Mouse (Mus musculus) cortical plate, adult 2 months (tissue): ENCODE results near the gene Ncam1.

Source experiments
- CTCF ChIP-seq: fragments of 200-500 bp; IDR thresholded peaks from 2 replicates; pipeline ENCODE4 v1.5.1; 2011; ENCODE audit warnings: mild to moderate bottlenecking, control low read depth, low read length; ENCODE audit not compliant: insufficient read depth; ENCODE audit errors: extremely low read depth
- POLR2A ChIP-seq: fragments of 200-500 bp; IDR thresholded peaks from 2 replicates; pipeline ENCODE4 v1.6.1; 2011; ENCODE audit warnings: mild to moderate bottlenecking, low read length, control low read depth; ENCODE audit not compliant: insufficient read depth; ENCODE audit errors: extremely low read depth

- TF ChIP-seq CTCF: no peak
- TF ChIP-seq POLR2A: no peak
Observed at GRCm38 (mm10) chr9:49524721-49525120, 274.0 kb downstream of the Ncam1 start.
